Mouse (Mus musculus) layer of hippocampus, postnatal 10 days (tissue): Measurements from ENCODE around the gene Trpv5. TPM values are rescaled to one million over a fixed set of nuclear protein-coding genes. Genes with fewer than 3 reads are reported as not detected.

Source experiments
- DNase-seq, 2 experiments: peaks; one replicate each; pipeline ENCODE4 v3.0.0; 2021; ENCODE audit warnings: low spot score in 2 of 2
- long read RNA-seq: library from polyadenylated mRNA; stranded (forward); transcript quantifications from one replicate; pipeline ENCODE4 v2.0.0, GENCODE M21; 2023
- total RNA-seq, 2 experiments: library from RNA; stranded (reverse); gene quantifications; 2 replicates each; pipeline ENCODE4 v1.2.3; 2021

Trpv5 gene
- total RNA-seq: not detected
- long read RNA-seq: 0 reads

DNA sequence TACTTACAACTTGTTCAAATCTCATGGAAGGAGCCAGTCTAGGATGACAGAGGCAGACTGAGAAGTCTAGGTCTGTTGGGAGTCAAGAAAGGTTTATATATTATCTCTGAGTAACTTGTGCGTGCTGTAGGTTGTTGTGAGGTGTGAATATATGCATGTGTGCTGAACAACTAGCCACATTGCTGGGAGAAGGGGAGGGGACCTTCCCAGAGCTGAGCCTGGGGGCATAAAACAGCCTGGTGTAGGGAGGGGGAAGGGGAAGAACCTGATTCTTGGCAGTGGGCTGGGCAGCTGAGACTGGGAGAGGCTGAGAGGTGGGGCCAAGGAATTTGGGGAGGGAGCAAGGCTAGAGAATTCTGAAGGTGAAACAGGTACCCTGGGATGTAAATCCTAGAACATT, at the start of gene Trpv5:
Gene Trpv5 (minus strand): TSS at position 101 of the 400 bp plus-strand sequence.
- no peak for DNase-seq

DNA sequence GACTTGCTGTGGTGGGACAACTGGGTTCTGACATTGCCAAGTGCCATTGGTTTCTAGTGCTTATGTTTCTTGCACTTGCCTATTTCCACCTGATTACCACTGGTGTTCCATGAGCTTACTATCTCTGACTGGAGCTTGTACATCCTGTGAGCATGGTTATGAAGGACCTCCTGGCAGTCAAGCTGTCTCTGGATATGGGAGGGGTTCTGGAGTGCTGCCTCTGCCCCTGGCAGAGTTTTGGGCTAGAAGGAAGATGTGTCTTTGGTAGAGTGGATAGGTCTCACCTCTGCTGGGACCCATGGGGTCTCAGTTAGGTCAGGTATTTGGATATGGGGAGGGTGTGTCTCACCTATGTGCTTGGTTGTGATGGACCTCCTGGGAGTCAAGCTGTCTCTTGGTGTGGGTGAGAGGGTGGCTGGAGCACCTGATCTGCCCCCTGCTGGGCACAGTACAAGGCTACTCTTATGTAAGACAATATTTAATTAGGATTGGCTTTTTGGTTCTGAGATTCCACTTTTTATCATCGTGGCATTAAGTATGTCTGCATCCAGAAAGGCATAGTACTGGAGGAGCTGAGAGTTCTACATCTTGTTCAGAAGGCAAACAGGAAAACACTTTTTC, 47.5 kb upstream of the Trpv5 start:
- no peak for DNase-seq

DNA sequence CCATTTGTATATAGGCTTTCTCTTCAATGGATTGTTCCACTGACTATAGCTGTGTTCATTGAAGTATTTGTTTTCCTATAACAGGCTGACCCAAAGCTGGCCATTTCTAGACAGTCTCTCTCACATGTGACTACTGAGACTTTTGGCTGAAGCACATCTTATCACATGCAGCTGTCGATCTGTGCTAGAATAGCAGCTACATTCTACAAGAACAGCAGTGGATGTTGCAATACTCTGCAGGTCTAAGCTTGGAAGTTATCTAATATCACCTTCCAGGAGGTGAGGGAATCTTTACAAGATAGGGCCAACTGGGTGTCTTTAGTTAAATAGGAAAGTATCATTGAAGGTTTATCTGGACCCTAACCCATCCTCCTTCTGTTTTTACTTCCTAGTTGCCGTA, 40.9 kb upstream of the Trpv5 start:
- DNase-seq: no peak

DNA sequence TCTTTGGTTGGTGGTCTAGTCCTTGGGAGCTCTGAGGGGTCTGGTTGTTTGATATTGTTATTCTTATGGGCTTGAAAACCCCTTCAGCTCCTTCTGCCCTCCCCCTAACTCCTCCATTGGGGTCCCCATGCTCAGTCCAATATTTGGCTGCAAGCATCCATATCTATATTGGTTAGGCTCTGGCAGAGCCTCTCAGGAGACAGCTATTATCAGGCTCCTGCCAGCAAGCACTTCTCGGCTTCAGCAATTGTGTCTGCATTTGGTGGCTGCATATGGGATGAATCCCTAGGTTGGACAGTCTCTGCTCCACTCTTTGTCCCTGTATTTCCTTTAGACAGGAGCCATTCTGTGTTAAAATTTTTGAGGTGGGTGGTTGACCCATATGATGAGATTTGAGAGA, 29.7 kb upstream of the Trpv5 start:
- no peak for DNase-seq

DNA sequence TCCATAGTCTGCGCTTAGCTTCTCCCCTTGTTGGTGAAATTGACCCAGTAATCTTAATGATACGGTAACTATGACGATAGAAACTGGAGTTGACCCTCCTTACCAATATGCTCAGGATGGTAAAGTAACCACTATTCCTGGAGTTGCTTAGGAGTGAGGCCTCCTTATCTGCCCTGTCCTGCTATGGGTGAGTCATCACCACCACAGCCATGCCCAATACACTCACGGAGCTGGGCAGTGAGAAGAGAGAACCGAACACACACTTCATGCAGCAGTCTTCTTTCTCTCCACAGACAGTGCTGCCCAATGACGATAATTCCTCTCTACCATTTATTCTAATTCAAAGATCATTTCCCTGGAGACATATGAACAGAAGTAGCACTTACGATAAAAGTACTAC, 25.7 kb upstream of the Trpv5 start:
- DNase-seq: no peak

DNA sequence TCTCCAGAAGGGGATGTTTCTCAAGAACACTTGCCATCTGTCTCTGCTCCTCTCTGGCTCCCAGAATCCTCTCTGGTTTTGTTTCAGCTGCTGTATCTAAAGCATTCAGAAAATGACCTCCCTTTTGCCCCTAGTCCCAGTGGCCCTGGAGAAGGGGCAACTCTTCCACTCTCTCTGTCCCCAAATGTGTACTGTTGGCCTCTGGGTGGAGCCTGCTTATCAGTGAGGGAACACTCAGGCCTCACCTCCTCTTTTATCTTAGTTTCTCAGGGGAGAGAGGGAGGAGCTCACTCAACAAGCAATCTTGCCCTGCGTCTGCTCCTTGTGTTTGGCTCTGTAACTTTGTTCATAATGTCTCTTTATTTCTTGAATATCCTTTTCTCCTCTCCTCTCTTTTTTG, 23.6 kb upstream of the Trpv5 start, which contains the start of gene Kel:
Gene Kel (minus strand): TSS at position 217 of the 400 bp plus-strand sequence.
- no peak for DNase-seq

DNA sequence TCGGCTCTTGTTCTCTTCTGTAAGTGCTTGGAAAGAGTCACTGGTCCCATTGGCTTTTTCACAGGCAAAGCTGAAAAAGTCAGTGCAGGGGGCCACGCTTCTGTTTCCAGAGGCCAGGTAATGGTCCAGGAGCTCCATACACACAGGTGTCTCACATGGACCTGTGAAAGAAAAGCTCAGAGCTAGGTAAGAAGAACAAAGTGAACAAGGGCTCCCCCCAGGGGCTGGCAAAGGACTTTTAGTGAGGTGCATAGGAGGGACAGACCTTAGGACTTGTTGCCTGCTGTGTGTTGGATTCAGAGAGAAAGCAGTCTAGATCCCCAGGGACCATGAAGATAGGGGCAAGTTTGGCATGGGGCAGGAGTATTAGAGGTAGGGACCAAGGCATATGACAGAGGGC, 22.4 kb upstream of the Trpv5 start:
- no peak for DNase-seq

DNA sequence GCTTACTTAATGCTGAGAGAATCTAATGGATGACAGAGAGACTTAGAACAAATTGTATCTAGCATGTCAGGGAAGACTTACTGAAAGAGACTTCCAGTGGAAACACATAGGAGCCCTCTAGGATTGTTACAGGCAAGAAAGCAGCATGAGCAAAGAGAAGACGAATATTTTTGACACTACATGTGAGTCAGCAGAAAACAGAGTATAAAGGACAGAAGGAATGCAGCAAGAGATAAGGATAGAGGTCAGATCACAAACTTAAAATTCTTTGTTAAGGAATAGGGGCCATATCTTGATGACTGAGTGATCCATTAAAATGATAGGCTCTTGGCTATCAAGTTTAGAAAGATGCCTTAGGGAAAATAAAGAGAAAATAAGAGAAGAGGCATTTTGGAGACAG, 20.7 kb upstream of the Trpv5 start:
- DNase-seq: no peak

DNA sequence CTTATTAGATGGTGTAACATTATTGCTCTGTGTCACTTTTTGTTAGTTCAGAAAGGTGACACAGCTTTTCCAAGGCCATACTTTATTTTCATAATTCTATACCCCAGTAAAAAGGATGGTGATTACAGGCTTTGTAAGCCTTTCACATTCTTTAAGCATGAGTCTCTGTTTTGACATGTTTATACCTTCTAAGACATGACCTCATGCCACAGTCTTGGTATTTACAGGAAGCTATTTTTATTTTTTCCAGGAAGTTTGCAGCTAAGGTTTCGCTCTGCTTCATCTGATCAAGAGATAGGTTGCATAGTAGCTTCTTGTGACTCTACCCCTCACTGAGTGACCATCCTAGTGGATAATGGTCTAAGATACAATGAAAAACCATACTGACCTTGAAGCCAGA, 13.8 kb upstream of the Trpv5 start:
- DNase-seq: no peak

DNA sequence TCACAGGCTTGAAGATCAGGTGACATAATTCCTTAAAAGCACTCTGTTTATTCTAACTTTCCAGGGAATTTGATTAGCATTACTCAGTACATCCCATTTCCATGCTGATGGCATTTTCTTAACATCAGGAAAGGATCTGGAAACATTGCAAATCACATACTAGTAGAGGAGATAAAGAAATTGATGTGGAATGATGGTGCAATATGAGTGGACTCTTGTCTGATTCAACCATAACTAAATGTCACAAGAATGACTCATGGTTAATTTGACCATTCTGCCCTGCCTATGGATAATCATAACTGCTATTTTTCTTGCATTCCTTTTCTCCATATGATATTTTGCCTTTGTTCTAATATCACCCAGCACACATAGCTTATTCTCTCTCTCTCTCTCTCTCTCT, 11.6 kb upstream of the Trpv5 start:
- no peak for DNase-seq

DNA sequence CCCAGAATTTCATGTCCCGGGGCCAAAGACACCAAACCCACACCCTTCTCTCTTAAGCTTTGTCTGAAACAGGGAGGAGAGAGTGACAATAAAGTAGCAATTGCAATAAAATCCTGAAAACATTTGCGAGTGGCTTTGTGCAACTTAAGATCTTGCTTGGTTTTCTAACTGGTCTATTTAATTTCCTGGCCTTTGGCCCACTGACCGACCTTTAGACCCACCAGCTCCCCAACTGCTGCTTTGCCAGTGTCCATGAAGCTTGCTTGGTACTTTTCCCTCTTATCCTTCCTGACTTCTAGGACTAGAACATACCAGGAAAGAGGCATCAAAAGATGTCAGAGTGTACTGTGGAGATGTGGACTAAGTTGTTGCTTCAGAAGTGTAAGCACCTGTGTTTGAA, 5.0 kb upstream of the Trpv5 start:
- DNase-seq: no peak

DNA sequence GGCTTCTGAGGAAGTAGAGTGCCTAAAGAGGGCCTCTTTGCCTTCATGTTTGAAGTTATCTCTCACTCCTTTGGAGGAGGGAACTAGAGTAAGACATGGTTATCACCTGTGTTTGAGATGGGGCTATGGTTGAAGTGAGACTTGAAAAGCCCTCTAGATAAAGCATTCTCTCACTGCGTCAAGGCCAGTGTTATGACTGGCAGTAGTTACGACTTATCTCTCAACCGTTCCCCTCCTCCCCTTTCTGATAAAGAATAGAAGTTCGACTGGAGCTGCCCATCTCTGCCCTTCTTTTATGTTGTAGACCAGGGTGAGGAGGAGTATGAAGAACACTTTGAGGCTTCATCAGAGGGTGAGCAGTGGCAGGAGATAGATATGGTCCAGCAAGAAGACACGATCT, 4.3 kb upstream of the Trpv5 start:
- no peak for DNase-seq

DNA sequence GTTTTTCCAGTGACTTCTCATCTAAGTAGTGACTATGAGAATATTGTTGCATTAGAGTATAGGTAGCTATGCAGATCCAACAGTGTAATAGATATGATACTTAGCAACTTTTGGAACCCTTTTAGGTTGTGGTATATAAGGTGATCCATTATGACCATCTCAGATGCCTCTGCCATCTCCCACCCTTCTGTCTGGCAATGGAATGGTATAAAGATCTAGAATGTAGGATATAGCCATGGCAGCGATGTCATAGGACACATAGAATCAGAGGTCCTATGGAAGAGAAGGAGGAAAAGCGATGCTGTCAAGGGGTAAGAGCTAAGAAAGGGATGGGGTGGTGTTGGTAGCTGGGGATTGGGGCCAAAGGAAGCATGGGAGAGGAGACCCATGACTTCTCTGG, 3.6 kb upstream of the Trpv5 start, which contains the start of gene Llcfc1:
Gene Llcfc1 (plus strand): TSS at position 301 of the 400 bp plus-strand sequence.
- no peak for DNase-seq

DNA sequence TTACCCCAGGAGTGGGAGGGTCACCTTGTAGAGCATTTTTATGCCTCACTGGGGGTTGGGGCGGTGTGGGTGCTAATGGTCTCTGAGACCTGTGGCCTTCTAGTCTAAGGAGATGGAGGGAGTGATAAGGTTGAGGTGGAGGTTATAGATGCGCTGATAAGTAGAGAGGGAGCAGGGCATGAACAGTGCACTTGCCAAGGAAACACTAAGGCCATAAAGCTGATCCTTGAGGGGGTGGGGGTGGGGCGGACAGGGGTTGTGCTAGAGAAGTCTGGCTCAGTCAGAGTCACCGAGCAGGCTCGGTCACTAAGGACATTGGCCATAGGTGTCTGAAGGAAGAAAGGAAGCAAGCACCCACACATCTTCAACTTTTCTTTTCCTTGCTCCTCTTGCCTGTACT, 1.1 kb upstream of the Trpv5 start:
- DNase-seq: no peak

DNA sequence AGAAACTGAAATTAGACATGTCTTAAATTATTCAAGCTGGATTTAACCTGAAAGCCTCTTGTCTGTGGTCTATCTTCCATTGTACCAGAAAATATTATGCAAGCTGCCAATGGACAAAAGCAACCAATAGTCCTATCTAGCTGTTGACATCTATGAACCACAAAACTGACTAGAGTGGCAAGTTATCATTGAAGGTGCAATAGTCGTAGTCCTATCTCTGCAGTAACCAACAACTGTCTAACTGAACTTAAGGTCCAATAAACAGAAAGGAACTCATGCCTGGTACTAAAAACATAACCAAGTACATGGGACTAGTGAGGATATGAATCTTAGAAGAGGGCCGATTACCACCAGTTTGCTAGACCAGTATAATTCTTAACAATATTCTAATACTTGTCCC, 4.0 kb downstream of the Trpv5 start:
- no peak for DNase-seq

DNA sequence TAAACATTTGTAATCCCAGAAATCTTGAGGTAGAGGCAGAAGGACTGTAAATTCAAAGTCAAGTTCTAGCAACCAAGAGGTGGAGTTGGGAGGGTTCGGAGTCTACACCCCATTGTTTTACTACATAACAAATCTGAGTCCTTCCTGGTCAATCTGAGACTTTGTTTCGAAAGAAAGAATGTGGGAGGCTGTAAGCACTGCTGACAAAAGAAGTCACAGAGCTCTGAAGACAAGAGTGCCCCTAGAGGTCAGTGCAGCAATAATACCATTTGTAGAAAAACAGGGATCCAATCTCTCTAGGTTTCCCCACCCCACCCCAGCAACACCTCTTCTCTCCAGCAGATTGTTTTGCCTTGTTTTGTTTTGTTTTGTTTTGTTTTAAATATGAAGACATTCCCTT, 18.2 kb downstream of the Trpv5 start:
- DNase-seq: no peak

DNA sequence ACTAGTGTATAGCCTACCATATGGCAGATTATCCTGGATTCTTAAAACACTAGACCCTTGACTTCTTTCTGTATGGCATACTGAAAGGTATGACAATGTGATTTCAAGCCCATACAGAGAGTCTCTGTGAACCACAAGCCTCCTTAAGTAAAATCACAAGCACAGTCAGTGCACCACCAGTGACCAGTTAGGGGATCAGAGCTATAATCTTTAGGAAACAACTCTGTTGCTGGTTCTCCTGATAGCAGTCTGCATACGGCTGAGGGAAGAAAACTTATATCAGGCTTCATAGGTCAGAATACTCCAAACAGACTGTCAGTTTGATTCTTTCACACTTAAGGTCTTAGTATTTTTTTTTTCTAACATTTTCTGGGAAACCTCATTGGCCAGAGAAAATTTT, 22.1 kb downstream of the Trpv5 start:
- no peak for DNase-seq

DNA sequence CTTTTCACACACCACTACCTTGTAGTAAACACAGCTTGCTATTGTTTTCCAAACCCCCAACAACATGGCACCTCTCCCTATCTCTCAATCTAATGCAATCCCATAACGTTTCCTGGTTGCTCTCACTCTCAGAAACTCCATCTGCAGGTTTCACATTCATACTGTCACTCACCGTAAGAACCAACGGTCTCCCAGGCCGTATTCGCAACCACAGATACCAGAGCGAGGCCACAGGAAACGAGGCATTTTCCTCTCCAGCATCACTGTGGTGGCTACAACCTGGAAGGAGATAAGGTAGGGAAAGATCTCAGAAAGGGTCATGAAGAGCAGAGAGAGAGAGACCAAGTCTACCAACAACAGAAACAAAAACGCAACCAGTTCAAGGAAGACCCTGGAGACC, 25.9 kb downstream of the Trpv5 start:
- DNase-seq: no peak

DNA sequence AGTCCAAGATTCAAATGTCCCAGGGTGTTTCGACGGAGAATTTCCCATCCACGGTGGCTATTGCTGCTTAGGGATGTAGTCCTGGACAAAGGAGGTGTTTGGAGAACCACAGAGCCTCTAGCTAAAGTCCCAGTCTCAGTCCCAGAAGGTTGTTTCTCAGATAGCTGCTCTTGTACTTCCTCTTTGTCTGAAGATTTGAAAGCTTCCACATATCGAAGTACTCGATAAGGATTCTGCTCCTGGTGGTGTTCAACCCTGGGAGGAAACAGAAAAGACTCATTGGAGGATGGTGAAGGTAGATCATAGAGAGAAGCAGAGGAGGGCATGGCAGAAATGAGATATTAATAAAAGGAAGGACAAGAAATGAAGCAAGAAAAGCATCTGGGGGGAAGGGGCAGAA, 27.4 kb downstream of the Trpv5 start:
- DNase-seq: no peak

DNA sequence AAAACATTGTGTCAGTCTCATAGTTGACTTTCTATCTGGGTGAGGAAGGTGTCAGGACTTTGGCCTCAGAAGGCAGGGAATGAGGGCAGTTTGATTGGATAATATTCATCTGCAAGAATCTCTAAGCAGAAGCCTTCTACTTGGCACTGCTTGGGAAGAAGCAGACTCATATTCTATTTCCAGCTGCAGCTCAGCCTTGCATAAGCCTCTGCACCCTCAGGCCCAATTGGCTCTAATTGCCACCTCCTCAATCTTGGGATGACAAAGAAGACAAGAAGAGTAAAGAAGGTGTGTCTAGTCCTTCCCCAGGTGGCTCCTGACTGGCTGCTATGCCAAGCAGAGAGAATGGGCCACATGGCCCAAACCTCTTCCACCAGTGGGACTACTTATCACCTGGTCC, 33.9 kb downstream of the Trpv5 start:
- DNase-seq: no peak

DNA sequence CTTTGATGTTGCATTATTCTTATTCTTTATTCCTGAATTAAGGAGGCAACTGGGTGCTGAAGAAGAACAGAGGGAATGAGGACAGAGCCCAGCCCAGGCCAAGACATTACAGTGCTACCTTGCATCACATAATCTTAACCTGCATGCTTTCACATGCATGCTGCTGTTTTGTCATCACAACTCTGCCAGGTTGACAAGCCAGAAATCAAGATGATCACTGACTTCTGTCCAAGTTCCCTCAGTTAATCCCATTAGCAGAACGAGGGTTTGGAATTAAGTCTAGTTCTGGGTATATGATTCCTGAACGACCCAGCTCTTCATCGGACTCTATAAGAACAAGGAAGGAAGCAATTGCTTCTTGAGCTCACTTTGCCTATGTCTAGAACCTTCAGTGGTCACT, 34.3 kb downstream of the Trpv5 start:
- no peak for DNase-seq

DNA sequence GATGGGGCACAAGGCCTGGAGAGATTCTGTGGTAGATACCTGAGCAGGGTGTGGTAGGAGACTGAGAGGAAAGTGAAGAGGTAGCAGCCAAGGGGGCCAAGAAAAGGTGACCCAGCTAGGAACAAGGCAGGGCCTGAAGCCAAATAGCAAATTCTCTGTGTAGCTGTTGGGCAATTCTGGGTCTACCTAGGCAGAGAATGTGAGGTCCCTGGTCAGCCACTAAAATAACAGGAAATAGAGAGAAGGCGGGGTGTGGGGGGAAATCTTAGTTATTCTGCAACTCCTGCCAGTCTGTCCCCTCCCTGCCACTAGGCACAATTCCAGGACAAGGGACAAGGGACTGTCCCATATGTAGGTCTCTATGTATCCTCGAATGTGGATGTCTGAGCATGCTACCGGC, 37.3 kb downstream of the Trpv5 start:
- no peak for DNase-seq

DNA sequence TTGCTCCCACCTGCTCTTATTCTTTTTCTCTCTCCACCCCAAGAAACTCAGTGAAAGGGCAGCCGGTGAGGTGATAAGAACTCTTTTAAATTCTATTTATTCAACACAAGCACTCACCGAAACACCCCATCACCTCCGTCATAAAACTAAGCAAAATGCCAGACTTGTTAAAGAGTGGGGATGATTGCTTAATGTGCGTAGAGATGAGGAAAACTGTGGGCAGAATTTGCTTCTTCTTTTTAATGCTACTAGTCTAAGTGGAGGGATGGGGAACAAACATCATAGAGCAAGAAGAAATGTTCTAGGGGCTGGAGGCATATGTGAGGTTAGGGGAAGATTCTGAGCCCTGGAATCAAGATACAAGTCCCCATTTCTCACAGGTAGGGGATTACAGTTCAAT, 37.8 kb downstream of the Trpv5 start:
- no peak for DNase-seq
